Mouse (Mus musculus): ENCODE results near the gene Tpm1. TPM values are rescaled to one million over a fixed set of nuclear protein-coding genes. Genes with fewer than 3 reads are reported as not detected.

The Tpm1 gene
- polyA plus RNA-seq, 1 experiment from 2014 or later, result 695 TPM

GRCm38 (mm10) chr9:67033016-67033415 is 16.2 kb downstream of the Tpm1 start:
- Histone ChIP-seq H3K4me1 (ENCODE audit: insufficient read depth, low read depth, low read length) (no peaks in the 10 kb centered on the region), H3K4me3 (ENCODE audit: low read depth, low read length) (no peak overlapping the region), H3K9me3 (ENCODE audit: low read length) (no peaks in the 10 kb centered on the region), H3K36me3 (ENCODE audit: insufficient read depth, low read length) (peaks cover 59% of the 10 kb centered on the region), H3K4me2 (replicated peaks; ENCODE audit: low read depth, low read length) (no peak overlapping the region), H3K27me3 (replicated peaks; ENCODE audit: insufficient read depth, low read length) (no peaks in the 10 kb centered on the region), H3K9ac (replicated peaks; ENCODE audit: low read depth) (no peak overlapping the region), H3K27ac (ENCODE audit: low read length) (no peak overlapping the region)
- TF ChIP-seq EP300 (IDR thresholded peaks at IDR 0.05) (no peak), CTCF (IDR thresholded peaks at IDR 0.05) (no peak)
- 96% methylated on average over 10 of the region's 10 CpGs for WGBS
- DNase-seq (ENCODE audit: low spot score), result no peak
- ATAC-seq, result no peak

DNA sequence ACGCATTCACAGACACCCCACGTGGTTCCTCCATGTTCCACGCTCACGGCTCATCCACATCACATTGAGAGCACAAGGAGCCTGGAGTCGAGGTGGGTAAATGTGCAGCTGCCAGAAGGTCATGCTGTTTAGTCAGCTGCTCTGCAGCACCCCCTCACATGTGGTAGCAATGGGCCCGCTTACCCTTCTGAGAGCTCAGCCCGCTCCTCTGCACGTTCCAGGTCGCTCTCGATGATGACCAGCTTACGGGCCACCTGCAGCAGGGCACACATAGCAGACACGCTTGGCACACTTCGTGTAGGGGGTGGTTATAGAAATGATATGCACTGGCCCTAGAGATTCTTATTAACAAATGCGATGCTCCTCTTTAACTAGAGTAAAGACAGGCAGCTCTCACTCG is 16.6 kb downstream of the Tpm1 start:
- Histone ChIP-seq H3K27me3 (replicated peaks; ENCODE audit: insufficient read depth, low read length) (no peaks in the 10 kb centered on the region), H3K36me3 (ENCODE audit: insufficient read depth, low read length) (peaks cover 59% of the 10 kb centered on the region), H3K9ac (replicated peaks; ENCODE audit: low read depth) (no peak overlapping the region), H3K27ac (ENCODE audit: low read length) (no peak overlapping the region), H3K4me2 (replicated peaks; ENCODE audit: low read depth, low read length) (no peak overlapping the region), H3K4me3 (ENCODE audit: low read depth, low read length) (no peak overlapping the region), H3K9me3 (ENCODE audit: low read length) (no peaks in the 10 kb centered on the region), H3K4me1 (ENCODE audit: insufficient read depth, low read depth, low read length) (no peaks in the 10 kb centered on the region)
- ATAC-seq (no peak), DNase-seq (ENCODE audit: low spot score) (no peak)
- TF ChIP-seq EP300 (IDR thresholded peaks at IDR 0.05), result no peak
- 92% methylated on average over 15 of the region's 15 CpGs for WGBS

- Histone ChIP-seq H3K36me3 (ENCODE audit: insufficient read depth, low read length) (peaks cover 41% of the 10 kb centered on the region), H3K4me1 (ENCODE audit: insufficient read depth, low read depth, low read length) (peaks cover 4% of the 10 kb centered on the region; the same call in 1 of the 2 replicates), H3K9me3 (ENCODE audit: low read length) (no peaks in the 10 kb centered on the region), H3K4me3 (ENCODE audit: low read depth, low read length) (no peak overlapping the region), H3K27ac (ENCODE audit: low read length) (peak overlapping the region; percentile 40), H3K9ac (replicated peaks; ENCODE audit: low read depth) (no peak overlapping the region), H3K27me3 (replicated peaks; ENCODE audit: insufficient read depth, low read length) (no peaks in the 10 kb centered on the region), H3K4me2 (replicated peaks; ENCODE audit: low read depth, low read length) (no peak overlapping the region)
- no peak for ATAC-seq
- TF ChIP-seq CTCF (IDR thresholded peaks at IDR 0.05) (no peak), EP300 (IDR thresholded peaks at IDR 0.05) (no peak)
- WGBS, result 76% methylated on average over 13 of the region's 13 CpGs
- no peak for DNase-seq (ENCODE audit: low spot score)
Observed at GRCm38 (mm10) chr9:67029518-67029917, 19.7 kb downstream of the Tpm1 start.

- 31% methylated on average over 4 of the region's 4 CpGs for WGBS
Observed at GRCm38 (mm10) chr9:67028929-67029328, 20.3 kb downstream of the Tpm1 start.

DNA sequence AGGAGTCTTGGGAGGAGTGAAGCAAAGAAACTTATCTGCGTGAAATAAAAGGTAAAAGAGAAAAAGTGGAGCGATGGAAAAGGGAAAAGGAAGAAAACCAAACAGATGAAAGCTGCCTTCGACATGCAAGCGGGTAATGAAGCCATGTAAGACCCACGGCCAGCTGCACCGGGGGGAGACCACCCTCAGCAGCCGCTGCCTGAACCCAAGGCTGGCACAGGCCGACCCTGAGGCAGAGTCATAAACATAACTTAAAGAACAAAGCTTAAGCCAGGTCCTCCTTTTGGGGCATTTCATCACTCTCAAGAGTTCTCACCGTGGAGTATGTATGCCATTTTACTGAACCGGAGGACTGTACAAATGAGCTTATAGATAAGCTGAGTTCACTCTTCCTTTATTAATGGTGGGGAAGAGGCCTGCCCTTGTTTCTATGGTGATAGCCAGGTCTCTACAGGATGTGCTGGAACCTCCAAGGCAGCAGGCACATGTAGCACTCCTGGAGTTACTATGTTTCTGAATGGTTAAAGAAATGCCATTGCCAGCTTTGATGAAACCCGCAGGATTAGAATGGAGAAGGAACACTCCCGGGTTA is 21.0 kb downstream of the Tpm1 start:
- H3K36me3 ChIP-seq (ENCODE audit: insufficient read depth, low read length), result peaks cover 28% of the 10 kb centered on the region
- no peak overlapping the region for H3K4me2 ChIP-seq (replicated peaks; ENCODE audit: low read depth, low read length)
- DNase-seq (ENCODE audit: low spot score) (peak; percentile 58), ATAC-seq (peak; percentile 37; the same call in 1 of the 2 replicates)
- TF ChIP-seq EP300 (IDR thresholded peaks at IDR 0.05), result peak; percentile 53
- TF ChIP-seq CTCF (IDR thresholded peaks at IDR 0.05), result no peak
- H3K9ac ChIP-seq (replicated peaks; ENCODE audit: low read depth), result no peak overlapping the region
- no peak overlapping the region for H3K4me3 ChIP-seq (ENCODE audit: low read depth, low read length)
- no peaks in the 10 kb centered on the region for H3K27me3 ChIP-seq (replicated peaks; ENCODE audit: insufficient read depth, low read length)
- H3K27ac ChIP-seq (ENCODE audit: low read length), result peak overlapping the region; percentile 23; the same call in 1 of the 2 replicates
- peaks cover 6% of the 10 kb centered on the region; the same call in 1 of the 2 replicates for H3K4me1 ChIP-seq (ENCODE audit: insufficient read depth, low read depth, low read length)
- H3K9me3 ChIP-seq (ENCODE audit: low read length), result no peaks in the 10 kb centered on the region
- 54% methylated on average over 12 of the region's 12 CpGs for whole genome bisulfite sequencing

More at GRCm38 (mm10) chr9:67028929-67029328, 20.3 kb downstream of the Tpm1 start:
- Histone ChIP-seq H3K9ac (replicated peaks; ENCODE audit: low read depth) (no peak overlapping the region), H3K27ac (ENCODE audit: low read length) (peak overlapping the region; percentile 40), H3K9me3 (ENCODE audit: low read length) (no peaks in the 10 kb centered on the region), H3K4me1 (ENCODE audit: insufficient read depth, low read depth, low read length) (peaks cover 6% of the 10 kb centered on the region; the same call in 1 of the 2 replicates), H3K27me3 (replicated peaks; ENCODE audit: insufficient read depth, low read length) (no peaks in the 10 kb centered on the region), H3K36me3 (ENCODE audit: insufficient read depth, low read length) (peaks cover 35% of the 10 kb centered on the region), H3K4me2 (replicated peaks; ENCODE audit: low read depth, low read length) (no peak overlapping the region), H3K4me3 (ENCODE audit: low read depth, low read length) (no peak overlapping the region)
- TF ChIP-seq CTCF (IDR thresholded peaks at IDR 0.05) (no peak), EP300 (IDR thresholded peaks at IDR 0.05) (no peak)
- ATAC-seq (peak; percentile 37; the same call in 1 of the 2 replicates), DNase-seq (ENCODE audit: low spot score) (no peak)

DNA sequence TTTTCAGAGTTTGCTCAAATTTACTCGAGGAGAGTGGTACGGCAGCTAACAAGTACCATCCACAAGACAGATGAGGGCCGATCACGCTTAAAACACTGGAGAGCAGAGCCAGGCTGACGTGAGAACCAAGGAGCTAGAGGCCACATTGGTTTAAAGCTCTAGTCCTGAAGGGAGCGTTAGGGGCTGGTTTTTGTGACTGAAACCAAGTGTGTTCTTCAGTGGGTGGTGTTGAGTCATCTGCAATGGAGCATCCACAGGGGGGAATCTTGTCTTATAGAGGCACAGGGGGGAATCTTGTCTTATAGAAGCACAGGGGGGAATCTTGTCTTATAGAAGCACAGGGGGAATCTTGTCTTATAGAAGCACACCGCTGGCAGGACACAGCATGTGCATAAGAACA is 22.3 kb downstream of the Tpm1 start:
- no peak for DNase-seq (ENCODE audit: low spot score)

More for the DNA sequence above, 22.3 kb downstream of the Tpm1 start:
- no peak for ATAC-seq
- TF ChIP-seq EP300 (IDR thresholded peaks at IDR 0.05), result no peak
- no peak for TF ChIP-seq CTCF (IDR thresholded peaks at IDR 0.05)
- H3K9me3 ChIP-seq (ENCODE audit: low read length), result no peaks in the 10 kb centered on the region
- peaks cover 6% of the 10 kb centered on the region; the same call in 1 of the 2 replicates for H3K4me1 ChIP-seq (ENCODE audit: insufficient read depth, low read depth, low read length)
- WGBS, result 78% methylated on average over 7 of the region's 7 CpGs
- H3K27me3 ChIP-seq (replicated peaks; ENCODE audit: insufficient read depth, low read length), result no peaks in the 10 kb centered on the region
- H3K4me2 ChIP-seq (replicated peaks; ENCODE audit: low read depth, low read length), result no peak overlapping the region
- no peak overlapping the region for H3K27ac ChIP-seq (ENCODE audit: low read length)
- H3K4me3 ChIP-seq (ENCODE audit: low read depth, low read length), result no peak overlapping the region
- H3K9ac ChIP-seq (replicated peaks; ENCODE audit: low read depth), result no peak overlapping the region
- H3K36me3 ChIP-seq (ENCODE audit: insufficient read depth, low read length), result peaks cover 14% of the 10 kb centered on the region; the same call in 1 of the 2 replicates
